In the genomic region with DNA sequence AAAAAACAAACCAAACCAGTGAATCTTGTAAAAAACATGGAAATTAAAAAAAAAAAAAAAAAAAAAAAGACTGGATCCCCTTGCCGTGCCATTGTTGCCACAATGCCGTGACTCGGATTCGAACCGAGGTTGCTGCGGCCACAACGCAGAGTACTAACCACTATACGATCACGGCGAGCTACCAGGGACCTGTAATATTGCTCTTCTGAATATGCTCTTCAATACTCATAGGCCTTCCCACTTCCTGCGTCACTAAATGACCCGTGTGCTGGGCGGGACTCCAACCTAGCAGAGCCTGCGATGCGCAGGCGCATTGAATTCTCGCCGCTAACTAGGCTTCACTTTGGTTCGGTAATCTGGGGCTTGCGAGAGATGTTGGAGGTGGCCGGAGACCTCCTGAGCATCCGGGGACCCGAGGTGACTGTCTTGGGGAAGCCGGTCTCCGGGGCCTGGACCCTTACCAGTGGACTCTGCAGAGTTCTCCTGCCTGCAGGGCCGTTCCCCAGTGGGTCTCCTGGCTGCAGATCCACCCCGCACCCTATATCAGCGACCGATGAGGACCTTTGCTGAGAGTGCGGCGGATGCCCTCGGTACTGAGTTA, we compare ENCODE assay signal across 8 mouse cellular contexts. TPM values are rescaled to one million over a fixed set of nuclear protein-coding genes. Genes with fewer than 3 reads are reported as not detected.
DNase-seq lines count a peak whose midpoint lies in the region; ATAC-seq and TF ChIP-seq lines count a peak whose summit lies in the region.

No protein-coding gene starts in this region.

- no peak for TF ChIP-seq CTCF in liver, embryonic 14.5 days (IDR thresholded peaks at IDR 0.05; ENCODE audit: low read depth)
- no peak for TF ChIP-seq CTCF in stomach, postnatal 0 days (IDR thresholded peaks at IDR 0.05; ENCODE audit: low read depth)

- ATAC-seq in heart, embryonic 15.5 days (replicated peaks; ENCODE audit: insufficient number of reproducible peaks, insufficient read depth, low FRiP score, low read depth) = peak; percentile 73
- ATAC-seq in liver, embryonic 14.5 days (ENCODE audit: insufficient read depth) = peak; percentile 64
- ATAC-seq in neural tube, embryonic 11.5 days (ENCODE audit: insufficient read depth, low FRiP score, low TSS enrichment) = peak; percentile 77
- peak; percentile 91 for ATAC-seq in stomach, postnatal 0 days (ENCODE audit: low FRiP score, low TSS enrichment)

- peak overlapping the region; percentile 72 for H3K4me3 ChIP-seq in brown adipose tissue, adult 24 weeks (ENCODE audit: insufficient read depth, low read depth, low read length)
- H3K4me3 ChIP-seq in heart, embryonic 15.5 days = peak overlapping the region; percentile 80
- H3K4me3 ChIP-seq in liver, embryonic 14.5 days (ENCODE audit: insufficient read depth in 1 of 2, low read depth in 2 of 2, low read length in 2 of 2) = peak overlapping the region; percentile 64 to 91
- peak overlapping the region; percentile 68 for H3K4me3 ChIP-seq in neural tube, embryonic 11.5 days (ENCODE audit: low read depth, low read length)
- H3K4me3 ChIP-seq in stomach, postnatal 0 days (ENCODE audit: low read depth, low read length) = peak overlapping the region; percentile 68

- peak overlapping the region; percentile 72 for H3K27ac ChIP-seq in brown adipose tissue, adult 24 weeks (replicated peaks; ENCODE audit: low read depth, low read length)
- H3K27ac ChIP-seq in heart, embryonic 15.5 days = peak overlapping the region; percentile 91
- peak overlapping the region; percentile 7 for H3K27ac ChIP-seq in liver, embryonic 14.5 days
- H3K27ac ChIP-seq in neural tube, embryonic 11.5 days (ENCODE audit: low read depth, low read length) = peak overlapping the region; percentile 73
- H3K27ac ChIP-seq in stomach, postnatal 0 days (replicated peaks) = peak overlapping the region; percentile 88

- peak; percentile 35; the same call in 1 of the 2 replicates for TF ChIP-seq EP300 in liver, embryonic 14.5 days (IDR thresholded peaks at IDR 0.05; ENCODE audit: low read depth)
- TF ChIP-seq EP300 in stomach, postnatal 0 days (optimal IDR thresholded peaks at IDR 0.05) = no peak

- peak overlapping the region; percentile 71 for H3K9ac ChIP-seq in heart, embryonic 15.5 days
- peak overlapping the region; percentile 65 for H3K9ac ChIP-seq in liver, embryonic 14.5 days (replicated peaks)
- peak overlapping the region; percentile 72 for H3K9ac ChIP-seq in neural tube, embryonic 11.5 days (ENCODE audit: low read length)
- peak overlapping the region; percentile 66 for H3K9ac ChIP-seq in stomach, postnatal 0 days (ENCODE audit: low read length)

- peak overlapping the region; percentile 89 for H3K4me2 ChIP-seq in heart, embryonic 15.5 days
- H3K4me2 ChIP-seq in liver, embryonic 14.5 days (ENCODE audit: low read depth) = peak overlapping the region; percentile 98
- H3K4me2 ChIP-seq in neural tube, embryonic 11.5 days (ENCODE audit: low read depth) = peak overlapping the region; percentile 54
- H3K4me2 ChIP-seq in stomach, postnatal 0 days (replicated peaks; ENCODE audit: low read depth) = peak overlapping the region; percentile 85

- H3K27me3 ChIP-seq in heart, embryonic 15.5 days = 0 out of 2 replicates have a peak, but pooled peaks cover 4% of the 10 kb centered on the region
- no peaks in the 10 kb centered on the region for H3K27me3 ChIP-seq in liver, embryonic 14.5 days (ENCODE audit: control insufficient read depth, insufficient read depth, low read length)
- no peaks in the 10 kb centered on the region for H3K27me3 ChIP-seq in neural tube, embryonic 11.5 days (ENCODE audit: control insufficient read depth, insufficient read depth, low read length)
- no peaks in the 10 kb centered on the region for H3K27me3 ChIP-seq in stomach, postnatal 0 days (ENCODE audit: control insufficient read depth, insufficient read depth, low read length)

- peak; percentile 98 for DNase-seq in CD4-positive, CD25-positive, alpha-beta regulatory T cell, adult 2 months (ENCODE audit: low read depth, low spot score)
- DNase-seq in fibroblast of lung, adult 2 months (ENCODE audit: low read depth) = peak; percentile 98
- peak; percentile 95 to 96 for DNase-seq in kidney, postnatal 25 days
- peak; percentile 95 to 96 (median 96) for DNase-seq in liver, embryonic 14.5 days (ENCODE audit: low read depth in 3 of 3, low spot score in 3 of 3)
- peak; percentile 96 for DNase-seq in neural tube, embryonic 11.5 days (ENCODE audit: low spot score)
- DNase-seq in stomach, postnatal 0 days (ENCODE audit: low spot score) = peak; percentile 92

- peaks cover 8% of the 10 kb centered on the region for H3K4me1 ChIP-seq in brown adipose tissue, adult 24 weeks (ENCODE audit: control insufficient read depth, insufficient read depth, insufficient read length, low read length)
- peaks cover 6% of the 10 kb centered on the region; the same call in 1 of the 2 replicates for H3K4me1 ChIP-seq in heart, embryonic 15.5 days (replicated peaks)
- H3K4me1 ChIP-seq in liver, embryonic 14.5 days (replicated peaks; ENCODE audit: control insufficient read depth in 2 of 2, insufficient read depth in 2 of 2, low read length in 1 of 2) = peaks cover 2 to 10% of the 10 kb centered on the region in 2 experiments; a peak in 3 of 4 replicates
- no peaks in the 10 kb centered on the region for H3K4me1 ChIP-seq in neural tube, embryonic 11.5 days (ENCODE audit: control insufficient read depth, insufficient read depth, low read length)
- no peaks in the 10 kb centered on the region for H3K4me1 ChIP-seq in stomach, postnatal 0 days (replicated peaks; ENCODE audit: control insufficient read depth, insufficient read depth)

- no peaks in the 10 kb centered on the region for H3K9me3 ChIP-seq in heart, embryonic 15.5 days (replicated peaks)
- H3K9me3 ChIP-seq in liver, embryonic 14.5 days (ENCODE audit: control insufficient read depth, low read length) = no peaks in the 10 kb centered on the region
- H3K9me3 ChIP-seq in neural tube, embryonic 11.5 days (ENCODE audit: control insufficient read depth, low read length) = no peaks in the 10 kb centered on the region
- no peaks in the 10 kb centered on the region for H3K9me3 ChIP-seq in stomach, postnatal 0 days (ENCODE audit: control insufficient read depth, low read length)

- no peaks in the 10 kb centered on the region for H3K36me3 ChIP-seq in heart, embryonic 15.5 days
- H3K36me3 ChIP-seq in liver, embryonic 14.5 days (replicated peaks; ENCODE audit: control insufficient read depth, insufficient read depth, low read depth) = no peaks in the 10 kb centered on the region
- H3K36me3 ChIP-seq in neural tube, embryonic 11.5 days (ENCODE audit: control insufficient read depth, insufficient read depth, low read length) = no peaks in the 10 kb centered on the region
- H3K36me3 ChIP-seq in stomach, postnatal 0 days (ENCODE audit: control insufficient read depth, insufficient read depth, low read length) = no peaks in the 10 kb centered on the region

- WGBS in heart, embryonic 15.5 days = under 1% methylated on average over 32 of the region's 32 CpGs
- WGBS in liver, embryonic 14.5 days (ENCODE audit: insufficient replicate concordance) = under 1% methylated on average over 32 of the region's 32 CpGs
- under 1% methylated on average over 32 of the region's 32 CpGs for WGBS in neural tube, embryonic 11.5 days
- under 1% methylated on average over 32 of the region's 32 CpGs for WGBS in stomach, postnatal 0 days

RNA-seq across cellular contexts. Expression of a gene that starts 6.5 kb away (rescaled TPM):
- 3.1 and 4.5 TPM in 2 replicates for polyA plus RNA-seq in brown adipose tissue, adult 24 weeks (2012; ENCODE audit: insufficient read depth, insufficient read length, missing spikeins)
- polyA plus RNA-seq in heart, embryonic 15.5 days (2015; fragmentation: Nextera tagmentation; extraction: Ambion mirVana) = 2.0 and 2.7 TPM in 2 replicates
- 4.4 and 7.1 TPM in 2 replicates for polyA plus RNA-seq in liver, embryonic 14.5 days (2012; rRNA removed)
- polyA plus RNA-seq in liver, embryonic 14.5 days (2014; fragmentation: Nextera tagmentation; extraction: Ambion mirVana) = 1.6 and 1.8 TPM in 2 replicates
- 12.9 and 13.8 TPM in 2 replicates for polyA plus RNA-seq in neural tube, embryonic 11.5 days (2014; fragmentation: Nextera tagmentation; extraction: Ambion mirVana)
- 1.6 and 1.7 TPM in 2 replicates for polyA plus RNA-seq in stomach, postnatal 0 days (2015; fragmentation: Nextera tagmentation; extraction: Ambion mirVana)

RNA-seq across cellular contexts. Expression of a gene that starts 50.8 kb away (rescaled TPM):
- polyA plus RNA-seq in brown adipose tissue, adult 24 weeks (2012; ENCODE audit: insufficient read depth, insufficient read length, missing spikeins) = 6.6 and 15.1 TPM in 2 replicates
- polyA plus RNA-seq in heart, embryonic 15.5 days (2015; fragmentation: Nextera tagmentation; extraction: Ambion mirVana) = 1.4 and 1.6 TPM in 2 replicates
- 0.31 and 0.45 TPM in 2 replicates for polyA plus RNA-seq in liver, embryonic 14.5 days (2012; rRNA removed)
- polyA plus RNA-seq in liver, embryonic 14.5 days (2014; fragmentation: Nextera tagmentation; extraction: Ambion mirVana) = 0.77 and 0.86 TPM in 2 replicates
- polyA plus RNA-seq in neural tube, embryonic 11.5 days (2014; fragmentation: Nextera tagmentation; extraction: Ambion mirVana) = 0.13 TPM in 1 of 2 replicates, not detected in the other
- polyA plus RNA-seq in stomach, postnatal 0 days (2015; fragmentation: Nextera tagmentation; extraction: Ambion mirVana) = 10.6 and 12.9 TPM in 2 replicates

Comparison
In these comparisons a context has a peak if more than half of its experiments do, and no peak if none do; other contexts are left out.
1. Peak in every context shown above with its lines: DNase-seq, ATAC-seq, H3K4me3 ChIP-seq and H3K27ac ChIP-seq.
2. H3K27ac ChIP-seq: peak in every context shown above with its lines; median percentile 91 in heart, embryonic 15.5 days; 88 in stomach, postnatal 0 days; 73 in neural tube, embryonic 11.5 days; 72 in brown adipose tissue, adult 24 weeks; 7 in liver, embryonic 14.5 days.